Mouse (Mus musculus) mouse embryonic stem cell (cell line): ENCODE results near the gene Asic3.

Experiments used
- in situ Hi-C, 2 experiments: fragments of 300-500 bp; cut with MboI; formaldehyde crosslinking; loops; 1 replicate in 1 of 2; 3 replicates in 1 of 2; pipeline ENCODE4 v1.14.3; 2019 to 2020; ENCODE audit warnings: low sequenced_read_pairs in 2 of 2, low pct_unique_long_range_greater_than_20kb in 1 of 2, mixed read lengths in 1 of 2; ENCODE audit not compliant: unreplicated experiment in 1 of 2

Asic3 gene

DNA sequence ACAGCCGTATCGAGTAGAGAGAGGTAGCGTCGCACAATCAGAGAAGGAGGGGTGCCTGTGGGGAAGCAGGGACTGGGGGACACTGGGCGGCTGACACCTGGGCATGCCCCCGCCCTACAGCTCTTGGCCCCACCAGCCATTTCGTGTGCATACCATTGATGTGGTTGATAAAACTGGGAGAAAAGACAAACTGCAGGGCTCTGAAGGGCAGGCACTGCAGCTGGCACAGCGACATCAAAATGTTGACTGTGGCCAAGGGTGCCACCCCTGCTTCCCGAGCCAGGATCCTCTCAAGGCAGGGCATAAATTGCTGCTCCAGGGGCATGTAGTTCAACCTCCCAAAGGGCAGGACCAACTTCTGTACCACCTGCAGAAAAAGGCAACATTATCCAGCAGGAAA, 28.8 kb downstream of the Asic3 start:
- in situ Hi-C loops = no loop called here

DNA sequence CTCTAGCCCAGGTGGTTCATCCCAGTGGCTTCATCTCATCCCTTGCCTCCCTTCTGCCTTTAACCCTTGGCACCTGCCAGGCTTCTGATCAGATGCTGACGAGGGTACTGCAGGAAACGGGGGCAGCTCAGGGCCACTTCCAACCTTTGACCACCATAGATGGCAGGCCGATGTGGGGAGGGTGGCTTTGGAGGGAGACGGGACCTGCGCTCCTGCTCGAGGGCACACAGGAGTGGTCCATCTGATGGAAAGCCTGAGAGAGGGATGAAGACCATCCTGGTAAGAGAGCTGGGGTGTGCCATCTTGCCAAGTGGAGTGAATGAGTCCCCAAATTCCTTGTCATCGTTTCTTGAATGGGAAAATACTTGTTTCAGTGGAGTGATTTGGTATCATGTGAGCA, 30.0 kb downstream of the Asic3 start:
- in situ Hi-C loops = no loop called here

DNA sequence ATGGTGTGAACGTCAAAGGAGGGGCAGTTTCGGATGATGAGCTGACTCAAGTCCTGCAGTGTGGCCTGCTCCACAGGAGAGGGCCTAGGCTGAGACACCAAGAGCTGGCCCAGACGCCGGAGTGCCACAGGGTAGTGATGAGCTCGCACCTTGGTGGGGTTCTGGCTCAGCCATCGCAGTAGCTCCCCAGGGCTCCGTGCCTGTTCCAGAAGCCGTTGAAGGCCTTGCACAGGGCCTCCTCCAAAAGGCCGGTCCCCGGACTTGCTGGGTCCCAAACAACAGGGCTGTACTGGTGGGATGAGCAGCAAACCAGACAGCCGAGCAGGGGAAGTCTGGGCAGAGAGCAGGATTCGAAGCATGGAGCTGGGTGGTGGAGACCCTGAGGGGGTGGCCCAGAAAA, 30.7 kb downstream of the Asic3 start:
- in situ Hi-C loops = no loop called here

DNA sequence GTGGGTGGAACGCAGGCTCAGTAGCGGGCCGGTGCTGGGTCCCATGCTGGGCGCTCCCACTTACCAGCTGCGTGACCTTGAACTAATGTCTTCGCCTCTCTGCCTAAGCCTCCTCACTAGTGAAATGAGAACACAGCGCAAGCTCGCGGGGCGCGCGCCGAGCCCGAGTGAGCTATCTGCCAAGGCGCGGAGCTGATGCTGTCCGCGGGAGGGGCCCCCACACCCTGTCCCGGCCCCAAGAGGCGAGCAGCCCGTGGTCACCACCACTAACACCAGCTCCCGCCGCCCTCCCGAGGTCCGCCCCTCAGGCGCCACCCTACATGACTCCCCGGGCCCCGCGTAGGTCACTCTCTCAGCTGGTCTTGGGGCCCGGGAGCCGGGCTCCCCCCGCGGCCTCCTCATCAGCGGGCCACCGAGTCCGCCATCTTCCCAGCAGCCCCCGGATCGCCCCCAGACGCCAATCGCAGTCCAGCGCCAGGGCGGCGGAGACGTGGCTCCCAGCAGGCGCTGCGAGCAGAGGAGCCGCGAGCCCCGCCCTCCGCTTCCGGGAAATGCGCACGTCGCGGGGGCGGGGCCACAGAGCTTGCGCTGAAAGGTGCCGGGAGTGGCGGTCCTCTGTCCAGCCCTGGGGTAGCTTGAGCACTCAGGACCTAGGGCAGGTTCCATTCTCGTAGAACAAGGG, 31.7 kb downstream of the Asic3 start, which contains the start of gene Fastk:
Gene Fastk, minus strand, starts transcription at position 542 of the 682 bp plus-strand sequence.
- in situ Hi-C loops = no loop called here

DNA sequence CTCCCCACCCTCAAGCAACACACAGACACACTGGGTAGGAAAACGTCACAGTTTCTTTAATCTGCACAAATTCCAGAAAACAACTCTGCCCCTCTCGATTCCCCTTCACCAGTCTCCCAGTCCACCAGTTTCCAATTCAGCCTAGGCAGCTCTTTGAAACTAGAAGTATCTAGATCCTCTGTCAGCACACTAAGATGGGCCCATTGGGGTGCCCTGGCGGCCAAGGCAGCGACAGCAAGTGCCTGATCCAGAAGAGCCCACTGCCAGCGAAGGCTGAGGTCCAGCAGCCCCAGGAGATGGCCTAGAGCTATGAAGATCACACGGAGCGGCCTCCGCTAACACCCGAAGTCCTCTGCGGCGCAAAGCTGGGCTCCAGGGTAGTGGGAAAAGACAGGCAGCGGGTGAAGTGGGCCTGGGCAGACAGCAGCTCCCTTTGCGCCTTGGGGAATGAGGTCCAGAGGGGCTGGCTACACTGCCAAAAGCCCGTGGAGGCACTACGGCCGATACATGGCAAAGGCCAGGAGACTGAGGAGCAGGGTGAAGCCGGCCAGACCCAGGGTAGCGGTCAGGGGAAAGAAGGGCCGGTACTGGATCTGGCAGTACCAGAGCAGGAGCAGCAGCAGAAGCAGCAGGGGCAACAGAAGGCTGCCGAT, 32.4 kb downstream of the Asic3 start:
- in situ Hi-C loops = no loop called here

DNA sequence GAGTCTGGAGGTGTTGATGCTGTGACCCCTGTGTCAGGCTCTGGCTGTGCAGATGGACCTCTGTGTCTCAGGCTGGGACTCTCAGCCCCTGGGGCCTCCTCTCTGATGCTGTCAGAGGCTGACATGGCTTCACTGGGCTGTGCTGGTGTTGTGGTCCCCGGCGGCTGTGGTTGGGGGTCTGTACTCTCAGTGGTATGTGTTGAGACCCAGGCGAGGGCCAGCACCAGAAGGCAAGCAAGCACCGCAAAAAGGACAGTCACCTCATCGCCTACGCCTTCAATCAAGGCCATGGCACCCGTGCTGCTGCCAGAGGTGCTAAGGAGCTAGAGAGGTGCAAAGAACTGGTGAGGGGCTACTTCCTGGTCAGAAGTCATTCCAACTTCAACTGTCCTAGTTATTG, 33.4 kb downstream of the Asic3 start:
- in situ Hi-C loops = no loop called here

DNA sequence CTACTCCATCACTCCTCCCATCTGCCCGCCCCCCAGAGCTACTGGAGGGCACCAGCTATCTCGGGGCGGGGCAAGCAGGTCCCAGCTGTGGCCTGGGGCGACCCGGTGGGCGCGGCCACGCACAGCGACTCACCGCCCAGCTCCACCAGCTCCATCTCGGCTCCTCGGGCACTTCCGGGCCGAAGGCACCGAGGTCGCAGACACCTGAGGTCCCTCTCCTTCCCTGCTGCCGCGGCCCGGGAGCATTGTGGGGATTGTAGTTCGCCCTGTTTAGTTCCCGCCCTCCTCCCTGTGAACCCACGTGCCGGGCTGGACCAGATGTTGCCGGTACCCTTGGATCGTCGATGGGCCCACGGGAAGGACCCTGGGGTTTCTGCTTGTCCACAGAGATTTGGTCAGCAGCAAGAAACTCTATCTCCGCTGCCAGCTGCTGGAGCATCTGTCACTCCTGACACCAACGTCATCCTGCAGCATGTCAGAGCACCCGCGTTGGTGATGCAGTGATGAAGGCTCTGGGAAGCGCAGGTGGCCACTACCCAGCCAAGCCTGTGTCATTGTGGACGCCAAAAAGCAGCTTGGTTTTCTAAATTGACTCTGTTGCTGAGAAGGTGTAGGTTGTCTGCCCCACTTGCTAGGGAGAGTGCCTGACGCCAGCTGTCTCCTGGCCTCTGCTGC, 34.6 kb downstream of the Asic3 start, which contains the start of gene Tmub1:
Gene Tmub1, minus strand, starts transcription at position 231 of the 675 bp plus-strand sequence.
- in situ Hi-C loops = no loop called here

DNA sequence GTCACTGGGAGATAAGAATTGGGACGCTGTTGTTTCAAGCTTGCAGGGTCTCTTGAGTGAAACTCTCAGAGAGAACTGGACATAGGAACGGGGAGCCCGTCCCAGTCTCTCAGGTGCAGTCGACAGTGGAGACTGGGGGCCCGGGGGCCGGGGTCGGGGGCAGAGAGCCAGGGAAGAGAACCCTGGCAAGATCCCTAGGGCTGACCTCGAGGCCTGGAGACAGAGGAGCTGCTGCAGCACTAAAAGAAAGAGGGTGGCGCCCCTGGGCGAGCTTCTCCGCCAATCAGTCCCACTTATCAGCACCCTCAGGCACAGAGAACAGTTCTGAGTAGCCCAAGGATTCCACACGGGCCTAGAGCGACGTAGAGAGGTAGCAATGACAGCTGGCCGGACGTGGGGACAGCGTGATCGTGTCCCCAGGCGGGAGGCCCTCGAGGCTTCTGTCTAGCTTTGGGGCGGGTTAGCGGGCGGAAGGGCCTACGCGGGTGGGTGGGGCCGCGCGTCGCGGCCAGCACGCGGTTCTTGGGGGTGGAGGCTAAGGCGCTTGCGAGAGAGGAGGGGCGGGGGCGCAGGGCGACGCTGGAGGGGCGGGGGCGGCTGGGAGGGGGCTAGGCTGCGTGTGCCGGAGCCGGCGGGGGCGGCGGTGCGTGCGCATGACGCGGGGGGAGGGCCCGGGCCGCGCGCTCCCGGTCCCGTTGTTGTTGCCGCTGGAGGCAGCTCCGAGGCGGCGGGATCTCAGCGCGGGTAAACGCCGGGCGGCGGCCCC, 38.3 kb downstream of the Asic3 start:
- in situ Hi-C loops = no loop called here

DNA sequence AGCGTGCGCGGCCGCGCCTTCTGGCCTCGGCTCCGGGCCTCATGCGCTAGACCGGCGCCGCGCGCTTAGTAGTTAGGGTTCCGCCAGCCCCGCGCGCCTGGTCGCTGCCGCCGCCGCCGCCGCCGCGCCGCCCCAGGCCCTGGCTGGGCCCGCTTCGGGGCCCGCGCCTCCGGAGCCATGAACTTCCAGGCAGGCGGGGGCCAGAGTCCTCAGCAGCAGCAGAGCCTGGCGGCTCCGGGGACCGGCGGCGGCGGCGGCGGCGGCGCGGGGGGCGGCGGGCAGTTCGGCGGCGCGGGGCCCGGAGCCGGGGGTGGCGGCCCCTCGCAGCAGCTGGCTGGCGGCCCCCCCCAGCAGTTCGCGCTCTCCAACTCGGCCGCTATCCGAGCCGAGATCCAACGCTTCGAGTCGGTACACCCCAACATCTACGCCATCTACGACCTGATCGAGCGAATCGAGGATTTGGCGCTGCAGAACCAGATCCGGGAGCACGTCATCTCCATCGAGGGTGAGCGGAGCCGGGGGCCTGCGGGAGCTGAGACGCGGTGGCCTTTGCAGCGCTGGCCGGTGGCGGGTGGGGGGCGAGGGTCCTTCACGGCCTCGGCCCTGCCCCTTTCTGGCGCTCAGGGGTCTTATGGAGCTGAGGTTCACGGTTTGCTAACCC, 39.0 kb downstream of the Asic3 start, which contains the start of gene Agap3:
Gene Agap3, plus strand, starts transcription at position 148 of the 661 bp plus-strand sequence.
- in situ Hi-C loops = no loop called here

DNA sequence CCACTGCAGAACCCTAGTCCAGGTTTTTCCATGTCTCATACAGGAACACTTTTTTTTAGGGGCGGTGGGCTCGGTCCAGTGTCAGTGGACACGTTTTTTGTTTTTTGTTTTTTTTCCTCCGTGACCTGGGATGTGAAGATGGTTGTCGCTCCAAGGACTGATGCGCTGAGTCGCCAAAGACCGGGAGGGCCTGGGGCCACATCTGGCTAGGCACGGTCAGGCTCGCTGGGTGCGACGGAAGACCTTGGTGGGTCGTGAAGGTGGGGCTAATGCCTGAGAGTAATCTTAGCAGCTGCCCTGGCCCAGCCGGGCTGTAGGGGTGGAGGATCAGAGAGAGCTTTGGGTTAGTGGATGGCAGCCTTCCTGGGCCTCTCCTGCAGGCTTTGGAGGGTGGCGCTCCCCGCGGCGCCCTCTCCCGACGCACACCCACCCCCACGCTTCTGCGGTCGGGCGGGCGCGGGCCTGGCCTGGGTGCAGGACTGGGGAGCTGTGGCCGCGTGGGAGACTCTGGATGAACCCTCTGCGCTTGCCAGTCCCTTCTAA, 39.6 kb downstream of the Asic3 start:
- in situ Hi-C loops = no loop called here

DNA sequence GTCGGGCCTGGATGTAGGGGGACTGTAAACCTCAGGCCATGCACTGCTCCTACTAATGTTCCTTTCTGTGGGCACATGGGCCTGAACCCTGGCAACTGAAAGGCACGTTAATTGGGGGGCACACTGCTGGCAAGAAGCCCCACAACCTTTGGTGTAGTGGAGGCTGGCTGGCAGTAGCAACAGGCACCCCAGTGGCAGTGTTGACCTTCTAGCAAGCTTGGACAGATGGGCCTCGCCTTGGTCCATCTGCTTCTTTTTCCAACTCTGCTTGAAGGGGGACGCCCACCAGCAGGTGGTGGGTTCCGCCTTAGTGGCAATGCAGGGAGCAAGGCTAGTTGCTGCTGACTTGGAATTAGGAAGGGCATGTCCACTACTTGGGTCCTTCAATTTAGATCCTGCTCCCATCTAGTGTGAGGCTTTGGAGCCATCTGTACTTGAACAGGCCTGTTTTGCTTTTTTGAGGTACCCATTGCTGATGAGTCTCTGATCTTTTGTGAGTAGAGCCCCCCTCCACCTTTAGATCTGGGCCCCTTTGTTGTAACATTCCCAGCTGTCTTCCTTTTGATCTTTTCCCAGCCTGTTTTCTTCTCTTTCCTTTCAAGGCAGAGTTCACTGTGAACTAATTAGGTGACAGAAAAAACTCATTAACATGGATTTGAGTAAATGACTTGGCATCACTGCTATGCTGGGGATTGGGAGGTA, 40.2 kb downstream of the Asic3 start:
- in situ Hi-C loops = no loop called here

DNA sequence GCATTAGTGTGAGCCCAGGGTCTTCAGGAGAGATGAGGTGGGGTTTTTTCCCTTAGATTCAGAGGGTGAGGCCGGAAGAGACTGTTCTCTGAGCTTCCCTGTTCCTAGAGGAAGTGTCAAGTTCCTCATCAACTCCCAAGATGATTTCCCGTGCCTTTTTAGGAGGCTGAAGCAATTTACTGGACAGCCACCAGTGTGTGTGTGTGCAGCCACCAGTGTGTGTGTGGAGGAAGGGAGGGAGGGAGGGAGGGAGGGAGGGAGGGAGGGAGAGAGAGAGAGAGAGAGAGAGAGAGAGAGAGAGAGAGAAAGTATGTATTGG, 40.8 kb downstream of the Asic3 start:
- in situ Hi-C loops = no loop called here

DNA sequence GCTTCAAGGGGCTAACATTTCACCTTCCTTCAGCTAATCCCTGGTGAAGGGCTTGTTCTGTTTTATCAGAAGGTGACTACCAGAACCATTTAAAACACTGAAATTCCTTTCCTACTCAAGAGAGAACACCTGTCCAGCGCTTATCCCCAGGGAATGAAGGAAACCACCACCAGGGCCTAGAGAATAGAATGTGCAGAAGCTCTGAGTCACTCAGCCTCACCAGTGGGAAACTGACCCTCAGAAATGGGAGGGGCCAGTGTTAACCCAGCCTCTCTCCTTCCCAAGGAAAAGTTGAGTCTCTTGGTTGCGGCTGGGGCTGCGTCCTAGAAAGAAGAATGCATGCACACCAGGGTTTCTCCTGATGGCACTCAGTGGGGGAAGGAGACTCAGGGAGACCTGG, 41.9 kb downstream of the Asic3 start:
- in situ Hi-C loops = no loop called here

DNA sequence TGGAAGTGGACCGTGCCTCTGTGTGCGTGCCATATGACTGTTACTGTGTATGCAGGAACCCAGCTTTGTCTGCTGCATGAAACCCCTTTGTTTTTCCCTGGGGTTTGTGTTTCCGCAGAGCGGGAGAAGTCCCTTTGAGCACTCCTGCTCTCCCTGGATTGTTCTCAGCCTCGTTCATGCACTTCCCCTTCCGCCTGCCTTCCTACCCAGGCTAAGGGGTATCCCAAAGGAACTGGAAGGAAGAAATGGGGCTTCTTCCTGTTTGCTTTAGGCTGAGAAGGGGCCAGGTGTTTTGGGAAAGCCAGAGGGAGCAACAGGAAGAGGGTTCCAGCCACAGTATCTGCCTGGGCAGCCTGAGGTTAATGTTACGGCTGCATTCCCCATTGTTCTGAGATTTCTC, 42.4 kb downstream of the Asic3 start:
- in situ Hi-C loops = no loop called here

DNA sequence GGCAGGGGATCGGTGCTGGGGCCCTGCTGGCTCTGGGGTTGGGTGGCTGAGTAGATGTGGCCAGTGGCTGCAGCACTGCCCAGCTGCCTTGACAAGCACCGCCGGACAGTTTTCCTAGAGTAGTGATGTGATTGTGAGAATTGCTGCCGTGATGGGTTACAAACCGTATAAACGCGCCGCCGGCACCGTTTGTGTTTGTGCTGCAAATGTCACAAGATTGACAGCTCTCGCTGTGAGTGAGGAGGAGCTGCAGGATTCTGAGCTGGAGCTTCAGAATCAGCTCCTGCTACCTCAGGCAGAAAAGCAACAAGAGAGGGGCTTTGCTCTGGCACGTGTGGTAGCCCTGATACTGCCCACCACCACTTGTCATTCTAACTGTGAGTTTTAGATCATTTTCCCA, 53.6 kb downstream of the Asic3 start:
- in situ Hi-C loops = no loop called here
